Mouse (Mus musculus) heart, postnatal 0 days (tissue): ENCODE measurements around the gene Zfp646.

Experiments
- CTCF ChIP-seq: IDR thresholded peaks from 2 replicates; pipeline ENCODE4 v1.5.1; 2016; ENCODE audit warnings: antibody characterized with exemption, control low read depth, low read depth
- EP300 ChIP-seq: IDR thresholded peaks from 2 replicates; pipeline ENCODE4 v1.6.1; 2016; ENCODE audit warnings: antibody characterized with exemption, low read depth

- TF ChIP-seq CTCF (0 out of 2 replicates have a peak, but pooled peaks have one; percentile 3), EP300 (peak; percentile 59; the same call in 1 of the 2 replicates)
Observed at GRCm38 (mm10) chr7:127841340-127842000, 34.6 kb upstream of the Zfp646 start.
